Mouse (Mus musculus): ENCODE data around the gene Rb1. TPM values are rescaled to one million over a fixed set of nuclear protein-coding genes. Genes with fewer than 3 reads are reported as not detected.

Rb1 gene
- total RNA-seq, 2 experiments from 2014 or later = 45.8 to 49.0 TPM

DNA sequence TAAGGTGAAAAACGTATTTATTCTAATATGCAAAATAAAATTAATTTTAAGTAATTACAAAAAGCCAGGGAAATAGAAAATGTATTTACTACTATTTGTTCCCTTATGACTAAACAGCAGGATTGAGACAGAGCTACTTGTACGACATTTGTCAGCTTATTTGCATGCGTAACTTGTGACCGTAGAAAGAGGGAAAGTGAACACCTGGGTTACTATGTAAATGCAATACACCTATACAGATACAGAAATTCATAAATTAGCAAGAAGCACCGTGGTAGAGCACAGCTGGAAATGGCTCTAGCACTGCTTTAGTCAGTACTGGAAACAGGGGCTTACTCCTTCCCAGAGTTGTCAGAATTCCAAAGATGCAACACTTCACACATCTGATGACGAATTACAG is 46.5 kb downstream of the Rb1 start:
- intact Hi-C loops (cut with DNase I) = no loop called here
- no peak for DNase-seq

DNA sequence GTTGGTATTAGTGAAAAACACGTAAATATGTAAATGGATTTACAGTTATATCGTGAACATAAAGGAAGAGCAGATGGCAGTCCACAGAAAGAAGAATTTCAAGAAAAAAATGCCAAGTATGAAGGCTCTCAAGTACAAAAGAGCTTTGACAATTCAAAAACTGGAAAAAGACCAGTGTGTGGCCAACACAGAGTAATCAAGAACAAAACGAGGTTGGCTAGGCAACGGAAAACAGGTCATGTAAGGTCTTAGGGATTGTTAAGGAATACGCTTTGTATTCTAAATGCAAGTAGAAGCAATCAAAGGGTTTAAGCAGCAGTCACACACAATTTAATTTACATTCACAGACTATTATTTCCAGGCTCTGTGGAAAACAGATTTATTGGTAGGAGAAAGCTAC is 53.8 kb downstream of the Rb1 start:
- DNase-seq = no peak
- intact Hi-C loops (cut with DNase I) = no loop called here

DNA sequence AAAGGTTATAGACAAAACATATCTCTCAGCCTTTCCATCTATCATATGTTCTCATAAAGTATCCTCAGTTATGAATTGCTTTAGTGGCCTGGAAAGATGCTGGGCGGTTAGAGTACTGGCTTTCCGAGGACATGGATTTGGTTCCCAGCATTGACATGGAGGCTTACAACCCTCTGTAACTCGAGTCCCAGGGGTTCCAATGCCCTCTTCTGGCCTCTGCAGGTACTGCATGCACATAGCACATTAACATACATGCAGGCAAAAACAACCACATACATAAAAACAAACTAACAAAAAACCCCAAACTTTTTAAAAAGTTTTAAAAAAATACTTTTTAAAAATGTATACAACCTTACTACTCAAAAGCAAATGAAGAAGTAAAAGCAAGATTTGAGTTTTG is 59.5 kb downstream of the Rb1 start:
- peak; percentile 12 for DNase-seq
- intact Hi-C loops (cut with DNase I) = loop anchor here (5.0 kb wide), 1 partner anchor 144 kb away; the partner anchor contains the start of gene Rcbtb2

DNA sequence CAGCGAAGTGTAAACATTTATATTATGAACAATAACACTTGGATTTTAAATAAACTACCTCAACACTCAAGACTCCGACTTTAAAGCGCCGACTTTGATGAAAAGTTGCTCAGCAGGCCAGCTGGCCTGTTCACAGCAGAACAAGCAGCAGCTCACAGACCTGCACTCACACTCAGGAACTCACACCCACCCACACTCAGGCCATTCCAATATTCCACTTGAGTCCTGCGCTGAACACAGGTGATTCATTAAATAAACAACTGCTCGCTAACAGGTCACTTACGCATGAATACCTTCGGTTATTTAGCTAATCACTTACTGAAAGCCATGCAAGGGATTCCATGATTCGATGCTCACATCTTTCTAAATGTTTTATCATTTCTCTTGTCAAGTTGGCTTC is 63.4 kb downstream of the Rb1 start:
- intact Hi-C loops (cut with DNase I) = no loop called here
- DNase-seq = no peak

DNA sequence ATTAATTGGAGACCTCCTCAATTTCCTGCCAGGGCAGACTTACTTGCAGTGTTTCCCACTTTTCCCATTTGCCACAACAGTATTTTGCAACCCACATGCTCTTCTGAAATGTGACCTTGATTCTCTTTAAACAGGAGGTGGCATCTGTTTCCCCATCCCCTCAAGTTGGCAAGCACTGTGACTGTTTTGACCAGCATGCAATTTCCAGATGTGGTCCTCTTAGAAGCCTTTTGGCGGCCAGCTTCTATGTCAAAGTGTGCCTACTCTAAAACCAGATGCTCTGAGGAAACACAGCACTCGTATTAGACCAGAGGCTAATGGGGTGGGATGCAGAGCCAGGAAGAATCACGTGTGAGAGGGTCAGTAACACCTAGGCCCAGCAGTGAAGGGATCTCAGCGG is 67.4 kb downstream of the Rb1 start:
- intact Hi-C loops (cut with DNase I) = no loop called here
- no peak for DNase-seq

DNA sequence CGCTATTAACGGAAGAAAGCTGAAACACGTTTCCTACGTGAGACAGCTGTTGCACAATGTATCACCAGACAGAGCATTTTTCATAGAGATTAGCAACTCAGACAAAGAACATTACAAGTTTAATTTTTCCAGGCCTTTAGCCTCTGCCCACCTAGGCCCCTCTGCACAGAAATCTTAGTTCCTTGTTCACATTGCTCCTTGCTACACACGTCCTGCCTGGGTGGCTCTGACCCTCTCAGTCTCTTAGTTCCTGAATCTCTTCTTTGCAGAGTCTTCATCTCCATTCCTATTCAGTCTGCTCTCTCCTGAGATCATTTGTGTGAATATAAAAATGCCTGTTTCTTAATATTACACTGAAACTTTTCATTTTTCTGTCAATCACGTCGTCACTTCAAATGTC is 68.3 kb downstream of the Rb1 start:
- intact Hi-C loops (cut with DNase I) = no loop called here
- DNase-seq = no peak

DNA sequence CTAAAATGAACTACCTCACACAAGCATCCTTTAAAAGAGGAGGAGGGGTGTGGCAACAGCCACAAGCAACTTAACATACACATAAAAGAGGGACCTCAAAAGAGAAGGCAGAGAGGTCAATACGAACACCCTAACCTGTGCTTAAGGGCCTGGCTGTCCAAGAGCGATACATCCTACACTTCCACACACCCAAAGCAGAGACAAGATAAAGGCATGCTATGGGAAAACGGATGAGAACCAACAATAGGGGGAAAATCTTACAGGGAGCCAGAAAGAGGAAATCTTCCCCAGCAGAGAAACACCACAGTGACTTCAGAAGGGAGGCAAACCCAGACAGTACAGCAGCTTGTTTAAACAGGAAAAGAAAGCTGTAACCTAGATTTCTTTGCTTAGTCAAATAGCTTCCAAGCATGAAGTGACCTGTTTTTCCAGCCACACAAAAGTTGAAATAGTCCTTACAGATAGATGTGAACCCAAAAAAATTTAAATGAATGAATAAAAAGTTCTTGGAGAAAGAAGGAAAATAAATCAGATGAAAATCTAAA is 70.1 kb downstream of the Rb1 start:
- intact Hi-C loops (cut with DNase I) = no loop called here
- DNase-seq = no peak

DNA sequence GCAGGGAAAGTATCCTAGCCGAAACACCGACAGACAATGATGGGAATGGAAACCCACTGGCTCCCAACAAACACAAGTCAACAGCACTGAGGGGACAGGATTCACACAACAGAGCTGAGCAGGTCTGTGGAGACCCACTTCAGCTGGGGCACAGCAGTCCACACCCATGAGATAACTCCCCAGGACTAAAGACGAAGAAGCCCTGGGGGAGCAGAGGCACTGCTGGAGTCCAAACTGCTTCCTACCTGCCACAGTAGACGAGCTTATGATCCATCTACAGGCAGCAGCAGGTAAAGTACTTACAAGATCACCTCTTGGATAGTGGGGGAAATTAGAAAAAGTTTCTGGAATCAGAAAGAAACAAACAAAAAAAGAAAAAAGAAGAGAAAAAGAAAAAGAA is 71.2 kb downstream of the Rb1 start:
- no peak for DNase-seq
- intact Hi-C loops (cut with DNase I) = no loop called here

DNA sequence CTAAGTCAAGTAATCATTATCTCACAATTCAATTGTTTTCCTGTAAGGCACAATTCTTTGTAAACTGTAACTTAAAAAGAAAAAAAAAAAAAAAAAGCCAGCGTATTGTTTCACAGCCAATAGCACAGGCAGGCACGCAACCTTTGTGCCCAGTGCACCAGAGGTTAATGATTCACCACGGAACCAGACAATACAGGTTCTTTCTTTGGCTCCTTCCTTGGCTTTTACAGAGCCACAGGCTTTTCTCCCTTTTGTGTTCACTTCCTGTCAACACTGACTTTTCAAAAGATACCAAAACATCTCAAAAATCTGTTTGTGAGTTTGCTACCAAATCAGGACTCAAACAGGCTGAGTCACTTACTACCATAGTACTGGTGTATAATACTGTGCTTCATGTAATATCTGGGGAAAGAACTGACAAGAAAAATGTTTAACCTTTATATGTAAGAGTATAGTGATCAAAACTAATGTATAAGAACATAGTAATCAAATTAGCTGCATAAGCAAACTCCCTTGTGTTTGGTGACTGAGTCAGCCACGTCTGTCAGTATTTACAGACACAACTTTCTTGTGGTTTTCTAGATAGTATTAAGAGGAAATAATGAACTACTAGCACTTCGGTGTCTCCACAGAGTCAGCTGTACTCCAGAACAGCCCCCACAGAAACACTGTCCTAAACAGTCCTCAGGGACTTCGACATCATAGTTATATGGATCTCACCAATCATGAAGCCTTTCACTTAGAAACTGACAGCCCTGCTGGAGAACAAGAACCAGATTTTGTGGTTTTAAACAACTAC is 72.0 kb downstream of the Rb1 start:
- intact Hi-C loops (cut with DNase I) = no loop called here
- DNase-seq = no peak

DNA sequence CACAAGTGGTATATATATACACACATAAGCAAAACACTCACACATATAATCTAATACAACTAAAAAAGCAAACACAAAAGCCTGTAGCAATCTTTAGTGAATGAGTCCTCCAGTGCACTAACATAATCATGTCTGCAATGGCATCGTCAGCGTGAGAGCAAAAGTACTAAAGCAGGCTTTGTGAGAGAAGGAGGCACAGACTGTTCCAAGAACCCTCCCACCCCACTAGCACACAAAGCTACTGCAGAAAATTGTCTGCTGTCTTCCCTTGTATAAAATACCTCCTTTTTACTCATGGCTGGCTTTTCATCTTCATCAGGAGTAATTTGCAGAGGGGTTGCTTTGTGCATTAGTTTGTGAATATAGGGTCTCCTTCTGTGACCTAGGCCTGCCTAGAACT is 73.3 kb downstream of the Rb1 start:
- no peak for DNase-seq
- intact Hi-C loops (cut with DNase I) = no loop called here

DNA sequence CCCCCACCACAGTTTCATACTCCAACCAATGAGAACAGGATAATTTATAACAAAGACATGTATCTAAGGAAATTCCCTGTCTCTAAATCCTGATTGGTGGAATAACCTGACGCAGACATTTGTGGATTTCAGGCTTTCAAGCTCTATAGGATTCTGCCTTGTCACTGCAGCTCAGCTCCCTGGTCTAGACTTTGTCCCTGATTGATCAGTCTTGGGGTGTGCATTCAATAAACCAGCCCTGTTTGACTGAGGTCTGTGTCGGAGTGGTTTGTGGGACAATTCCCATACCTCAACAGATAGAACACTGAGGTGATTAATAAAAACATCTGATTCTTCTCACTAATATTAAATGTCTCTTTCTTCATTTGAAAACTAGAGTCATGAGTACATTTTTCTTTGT is 75.6 kb downstream of the Rb1 start:
- no peak for DNase-seq
- intact Hi-C loops (cut with DNase I) = no loop called here

DNA sequence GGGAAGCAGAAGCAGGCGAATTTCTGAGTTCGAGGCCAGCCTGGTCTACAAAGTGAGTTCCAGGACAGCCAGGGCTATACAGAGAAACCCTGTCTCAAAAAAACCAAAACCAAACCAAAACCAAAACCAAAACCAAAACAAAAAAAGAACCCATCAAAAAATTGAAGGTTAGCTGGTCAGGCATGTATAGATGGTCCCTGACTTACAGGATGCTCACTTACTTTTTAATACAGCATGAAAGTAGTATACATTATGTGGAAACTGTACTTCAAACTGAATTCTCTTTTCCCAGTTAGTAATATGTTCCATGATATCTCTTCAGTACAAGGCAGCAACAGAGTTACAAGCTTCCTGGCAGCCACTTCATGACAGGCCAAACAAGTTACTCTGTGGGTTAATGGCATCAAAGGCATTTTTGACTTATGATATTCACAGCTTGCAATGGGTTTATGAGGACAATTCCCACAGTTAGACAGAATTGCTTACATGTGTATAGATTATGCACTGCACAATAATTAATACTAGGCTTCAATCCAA is 81.5 kb downstream of the Rb1 start:
- intact Hi-C loops (cut with DNase I) = no loop called here
- DNase-seq = no peak

DNA sequence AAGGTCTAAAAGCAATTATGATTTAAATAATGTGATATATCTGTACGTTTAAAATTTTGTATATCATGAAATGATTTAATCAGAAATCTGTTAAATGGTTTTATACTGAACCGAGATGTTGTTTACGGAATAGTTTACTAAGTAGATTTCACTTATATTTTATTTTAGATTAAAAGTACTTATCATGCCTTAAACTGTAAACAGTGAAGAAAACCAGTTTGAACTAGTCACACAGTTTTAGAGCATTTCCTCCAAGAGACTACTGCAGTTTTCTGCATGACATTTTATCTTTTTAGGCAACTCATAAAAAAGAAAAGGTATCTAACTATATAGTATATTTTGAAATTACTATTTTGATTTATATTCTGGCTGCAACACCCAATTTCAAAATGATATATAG is 85.8 kb downstream of the Rb1 start:
- intact Hi-C loops (cut with DNase I) = no loop called here
- no peak for DNase-seq

DNA sequence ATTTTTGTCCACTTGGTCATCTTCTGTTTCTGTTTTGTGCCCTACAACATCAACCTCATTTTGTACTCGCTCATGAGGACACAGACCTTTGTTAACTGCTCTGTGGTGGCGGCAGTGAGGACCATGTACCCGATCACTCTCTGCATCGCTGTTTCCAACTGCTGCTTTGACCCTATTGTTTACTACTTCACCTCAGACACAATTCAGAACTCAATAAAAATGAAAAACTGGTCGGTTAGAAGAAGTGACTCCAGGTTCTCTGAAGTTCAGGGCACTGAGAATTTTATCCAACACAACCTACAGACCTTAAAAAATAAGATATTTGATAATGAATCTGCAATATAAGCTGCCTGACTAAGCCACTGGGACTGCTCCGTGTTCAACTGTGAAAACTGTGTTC is 86.3 kb downstream of the Rb1 start:
- intact Hi-C loops (cut with DNase I) = no loop called here
- no peak for DNase-seq

DNA sequence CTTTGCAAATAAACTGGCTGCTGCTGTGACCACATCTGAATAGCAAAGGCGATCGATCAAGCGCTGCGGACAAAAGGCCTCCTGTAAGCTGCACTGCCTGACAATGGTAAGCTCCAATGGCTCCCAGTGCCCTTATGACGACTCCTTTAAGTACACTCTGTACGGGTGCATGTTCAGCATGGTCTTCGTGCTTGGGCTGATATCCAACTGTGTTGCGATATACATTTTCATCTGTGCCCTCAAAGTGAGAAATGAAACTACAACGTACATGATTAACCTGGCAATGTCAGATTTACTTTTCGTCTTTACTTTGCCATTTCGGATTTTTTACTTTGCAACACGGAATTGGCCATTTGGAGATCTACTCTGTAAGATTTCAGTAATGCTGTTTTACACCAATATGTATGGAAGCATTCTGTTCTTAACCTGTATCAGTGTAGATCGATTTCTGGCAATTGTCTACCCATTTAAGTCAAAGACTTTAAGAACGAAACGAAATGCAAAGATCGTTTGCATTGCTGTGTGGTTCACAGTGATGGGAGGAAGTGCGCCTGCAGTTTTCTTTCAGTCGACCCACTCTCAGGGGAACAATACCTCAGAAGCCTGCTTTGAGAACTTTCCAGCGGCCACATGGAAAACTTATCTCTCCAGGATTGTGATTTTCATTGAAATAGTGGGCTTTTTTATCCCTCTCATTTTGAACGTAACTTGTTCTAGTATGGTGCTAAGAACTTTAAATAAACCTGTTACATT is 86.9 kb downstream of the Rb1 start:
- DNase-seq = peak; percentile 17
- intact Hi-C loops (cut with DNase I) = no loop called here

DNA sequence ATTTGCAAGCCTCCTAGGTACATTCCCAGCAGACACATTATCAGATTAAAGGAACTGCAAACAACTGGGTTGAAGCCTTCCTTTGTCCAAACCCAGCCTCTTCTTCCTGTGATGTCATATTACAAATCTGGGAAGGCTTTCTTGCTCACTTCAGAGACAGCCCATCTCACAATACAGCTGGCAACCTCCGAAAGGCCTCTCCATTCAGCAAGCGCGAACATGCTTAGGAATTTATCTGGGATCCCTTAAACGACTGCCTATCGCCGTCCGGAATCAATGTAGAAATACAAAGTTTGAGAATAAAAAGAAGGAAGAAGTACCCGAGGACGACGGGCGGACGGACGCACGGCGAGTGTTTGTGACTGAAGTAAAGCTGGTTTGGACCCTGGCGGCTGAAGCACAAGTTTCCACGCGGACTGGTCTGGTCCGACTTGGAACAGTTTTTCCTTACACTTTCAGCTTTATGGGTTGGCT is 87.7 kb downstream of the Rb1 start, which contains the start of gene Lpar6:
Gene Lpar6 (plus strand): TSS at position 48 of the 474 bp plus-strand sequence.
- peak; percentile 13 for DNase-seq
- intact Hi-C loops (cut with DNase I) = no loop called here

DNA sequence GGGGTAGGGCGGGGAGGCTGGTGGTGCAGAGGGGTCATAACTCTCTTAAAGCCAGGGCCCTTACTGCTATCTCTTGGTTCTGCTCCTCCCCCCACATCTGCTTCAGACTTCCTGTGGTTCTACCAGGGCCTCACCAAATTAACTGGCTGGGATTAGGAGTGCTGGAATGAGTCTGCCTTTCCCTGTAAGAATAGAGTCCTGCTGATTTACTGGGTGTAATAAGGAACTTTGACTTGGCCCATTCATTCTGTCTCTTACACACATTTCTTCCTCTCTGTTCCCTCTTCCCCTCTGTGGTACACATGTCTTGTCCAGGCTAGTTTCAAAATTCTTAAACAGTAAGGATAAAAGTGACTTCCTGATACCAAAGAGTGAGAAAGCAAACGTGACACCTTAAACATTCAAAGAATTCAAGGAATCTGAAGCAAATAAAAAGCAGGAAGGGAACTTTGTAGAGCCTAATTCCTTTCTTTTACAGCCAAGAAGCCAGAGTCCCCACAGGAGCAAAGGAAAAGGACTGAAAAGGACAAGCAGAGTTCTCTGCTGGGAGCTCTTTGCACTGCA is 91.1 kb downstream of the Rb1 start:
- intact Hi-C loops (cut with DNase I) = no loop called here
- no peak for DNase-seq

DNA sequence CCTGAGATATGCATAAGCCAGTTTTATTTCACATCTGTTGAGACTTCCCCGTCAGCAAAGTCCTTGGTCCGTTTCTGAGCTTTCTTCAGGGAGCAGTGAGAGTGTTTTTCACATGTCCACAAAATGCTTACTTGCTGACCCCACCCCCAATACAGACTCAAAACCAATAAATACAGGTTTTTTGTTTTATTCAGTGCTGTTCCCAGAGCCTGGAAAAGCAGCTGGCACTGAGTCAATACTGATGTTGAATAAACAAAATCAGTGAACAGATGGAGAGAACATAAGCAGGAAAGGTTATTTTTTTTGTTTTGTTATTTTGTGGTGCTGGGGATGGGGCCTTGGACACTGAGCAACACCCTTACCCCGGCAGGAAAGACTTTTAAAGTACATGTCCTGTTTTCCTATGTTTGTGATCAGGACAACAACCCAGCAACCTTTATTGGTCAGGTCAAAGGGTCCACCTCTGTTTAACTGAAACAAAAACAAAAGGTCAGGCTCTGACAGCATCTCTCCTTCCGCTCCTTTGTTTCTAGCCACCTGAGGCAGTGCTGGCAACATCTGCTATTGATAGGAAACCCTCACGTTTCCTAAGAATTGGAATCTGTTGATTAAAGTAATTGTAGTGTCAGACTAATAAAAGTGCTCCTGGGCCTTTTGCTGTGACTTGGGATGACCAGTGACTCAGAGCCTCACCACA is 94.2 kb downstream of the Rb1 start:
- intact Hi-C loops (cut with DNase I) = no loop called here
- no peak for DNase-seq

DNA sequence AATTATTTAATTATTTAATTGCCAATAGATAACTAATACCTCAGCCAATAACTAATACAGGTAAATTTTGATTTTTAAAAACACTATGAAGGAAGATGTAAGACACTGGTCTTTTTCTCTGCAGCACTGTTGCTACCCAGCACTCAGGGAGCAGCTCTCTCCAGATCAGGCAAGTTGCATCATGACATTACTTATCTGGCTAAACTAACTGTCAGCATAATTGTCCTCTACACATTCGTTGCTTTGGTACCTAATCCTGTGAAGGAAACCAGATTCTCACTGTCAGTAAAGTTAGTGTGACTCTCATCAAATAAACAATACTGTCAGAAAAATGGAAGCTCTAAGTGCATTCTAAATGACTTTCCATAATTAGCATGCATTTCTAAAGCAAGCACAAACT is 98.8 kb downstream of the Rb1 start:
- intact Hi-C loops (cut with DNase I) = no loop called here

DNA sequence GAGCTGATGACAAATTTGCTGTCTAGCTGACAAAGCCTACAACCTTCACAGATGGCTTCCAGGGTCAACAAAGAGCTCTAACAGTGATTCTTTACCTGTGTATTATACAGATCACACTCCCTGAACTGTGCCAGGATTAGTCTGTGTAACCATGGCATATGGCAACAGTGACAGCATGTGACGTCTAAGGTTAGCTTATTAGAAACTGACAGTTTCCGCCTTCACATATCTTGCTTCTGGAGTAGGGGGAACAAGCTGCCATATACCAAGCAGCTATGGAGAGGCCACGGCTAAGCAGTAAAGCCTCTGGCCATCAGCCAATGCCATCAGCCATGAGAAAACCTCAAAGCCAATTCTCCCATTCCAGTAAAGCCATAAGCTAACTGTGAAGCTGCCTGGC is 99.3 kb downstream of the Rb1 start:
- intact Hi-C loops (cut with DNase I) = no loop called here
- peak; percentile 65 for DNase-seq

More for the DNA sequence above, 98.8 kb downstream of the Rb1 start:
- no peak for DNase-seq

All from left cerebral cortex, postnatal 4 days (tissue).